Mouse (Mus musculus) C2C12 (cell line): ENCODE results near the gene D430041D05Rik.

Experiments
- CEBPB ChIP-seq: IDR thresholded peaks from one replicate; pipeline ENCODE4 v1.6.1; 2011; ENCODE audit warnings: low read depth, mild to moderate bottlenecking, control low read depth, moderate library complexity
- CTCF ChIP-seq: IDR thresholded peaks from one replicate; pipeline ENCODE4 v1.5.1; 2011; ENCODE audit not compliant: control insufficient read depth, insufficient read depth, insufficient read length
- MAX ChIP-seq: IDR thresholded peaks from one replicate; pipeline ENCODE4 v1.6.1; 2011; ENCODE audit warnings: mild to moderate bottlenecking, control low read depth
- MYOD1 ChIP-seq: IDR thresholded peaks from one replicate; pipeline ENCODE4 v1.6.1; 2011; ENCODE audit warnings: low read depth; ENCODE audit not compliant: control insufficient read depth, insufficient read length
- MYOG ChIP-seq: IDR thresholded peaks from one replicate; pipeline ENCODE4 v1.6.1; 2011; ENCODE audit not compliant: control insufficient read depth, insufficient read length; ENCODE audit errors: extremely low read depth
- USF1 ChIP-seq: IDR thresholded peaks from one replicate; pipeline ENCODE4 v1.6.1; 2011; ENCODE audit warnings: low read depth, mild to moderate bottlenecking, control low read depth, moderate library complexity

DNA sequence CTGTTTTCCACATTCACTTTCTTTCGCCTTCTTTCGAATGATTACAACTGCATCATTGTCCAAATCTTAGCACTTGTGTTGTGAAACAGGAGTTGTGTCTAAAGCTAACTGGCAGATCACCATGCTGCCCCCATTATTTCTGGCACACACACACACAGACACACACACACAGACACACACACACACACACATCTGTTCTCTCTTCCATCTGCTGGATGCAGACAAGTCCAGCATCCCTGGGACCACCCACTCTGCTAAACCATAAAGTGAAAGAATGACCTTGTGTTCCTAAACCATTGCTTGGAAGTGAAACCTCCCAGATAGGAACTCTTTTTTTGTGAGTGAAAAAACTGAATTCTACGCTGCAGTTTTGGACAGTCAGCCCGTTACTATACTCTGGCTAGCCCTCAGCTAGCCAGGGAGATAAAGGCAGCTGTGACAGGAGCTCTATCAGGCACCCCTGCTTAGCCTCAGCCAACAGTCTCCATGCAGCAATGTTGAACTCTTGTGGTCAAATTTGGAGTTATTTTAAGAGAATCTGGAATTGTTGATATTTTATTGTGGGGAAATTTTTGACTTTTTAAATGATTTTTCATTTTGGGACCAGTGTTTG, 18.0 kb downstream of the D430041D05Rik start:
- no peak for TF ChIP-seq CTCF
- no peak for TF ChIP-seq USF1
- TF ChIP-seq MYOD1: no peak
- no peak for TF ChIP-seq MAX
- no peak for TF ChIP-seq CEBPB
- no peak for TF ChIP-seq MYOG
